Mouse (Mus musculus): Measurements from ENCODE around the gene Aven.

DNA sequence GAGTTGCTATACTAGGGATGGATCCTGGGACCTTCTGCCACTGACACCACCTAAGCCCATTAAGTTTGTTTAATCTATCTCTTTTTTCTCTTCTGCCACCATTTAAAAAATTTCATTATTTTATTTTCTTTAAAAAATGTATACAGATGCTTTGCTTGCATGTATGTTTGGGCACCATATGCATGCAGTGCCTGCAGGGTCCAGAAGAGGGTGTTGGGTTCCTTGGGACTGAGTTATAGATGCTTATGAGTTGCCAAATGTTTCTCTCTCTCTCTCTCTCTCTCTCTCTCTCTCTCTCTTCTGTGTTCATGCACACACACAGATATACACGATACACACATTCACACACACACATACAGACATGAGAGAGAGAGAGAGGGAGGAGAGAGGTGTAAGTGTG, 20.3 kb downstream of the Aven start:
- TF ChIP-seq CTCF (IDR thresholded peaks at IDR 0.05) = 0 out of 2 replicates have a peak, but pooled peaks have one; percentile 13
- no peak for TF ChIP-seq POLR2A (IDR thresholded peaks at IDR 0.05; ENCODE audit: insufficient read depth, low read depth, low read length)
- no peak for TF ChIP-seq EP300 (IDR thresholded peaks at IDR 0.05; ENCODE audit: insufficient read depth, low read depth, low read length)
